Mouse (Mus musculus): ENCODE results near the gene Spats2l. TPM values are rescaled to one million over a fixed set of nuclear protein-coding genes. Genes with fewer than 3 reads are reported as not detected.

Gene Spats2l
- total RNA-seq, 2 experiments from 2014 or later: 40.4 to 42.7 TPM

- intact Hi-C loops (cut with DNase I): no loop called here
- DNase-seq (ENCODE audit: low spot score in 2 of 2): no peak
These were observed 43.1 kb downstream of the Spats2l start for GRCm38 (mm10) chr1:57817103-57817502.

- DNase-seq (ENCODE audit: low spot score in 2 of 2): no peak
- intact Hi-C loops (cut with DNase I): no loop called here
These were observed 46.6 kb downstream of the Spats2l start for GRCm38 (mm10) chr1:57820428-57820997.

- intact Hi-C loops (cut with DNase I): no loop called here
- DNase-seq (ENCODE audit: low spot score in 2 of 2): no peak
These were observed 51.2 kb downstream of the Spats2l start for GRCm38 (mm10) chr1:57824966-57825759.

GRCm38 (mm10) chr1:57826245-57826644 is 52.3 kb downstream of the Spats2l start:
- intact Hi-C loops (cut with DNase I): no loop called here
- DNase-seq (ENCODE audit: low spot score in 2 of 2): no peak

- intact Hi-C loops (cut with DNase I): no loop called here
- DNase-seq (ENCODE audit: low spot score in 2 of 2): no peak
These were observed 59.2 kb downstream of the Spats2l start for GRCm38 (mm10) chr1:57833145-57833544.

- intact Hi-C loops (cut with DNase I): no loop called here
- no peak for DNase-seq (ENCODE audit: low spot score in 2 of 2)
These were observed 61.2 kb downstream of the Spats2l start for GRCm38 (mm10) chr1:57835128-57835527.

GRCm38 (mm10) chr1:57836686-57837317 is 62.8 kb downstream of the Spats2l start:
- DNase-seq (ENCODE audit: low spot score in 2 of 2): no peak
- intact Hi-C loops (cut with DNase I): no loop called here

GRCm38 (mm10) chr1:57839863-57840262 is 65.9 kb downstream of the Spats2l start:
- no peak for DNase-seq (ENCODE audit: low spot score in 2 of 2)
- intact Hi-C loops (cut with DNase I): no loop called here

GRCm38 (mm10) chr1:57845054-57845722 is 71.2 kb downstream of the Spats2l start:
- intact Hi-C loops (cut with DNase I): no loop called here
- no peak for DNase-seq (ENCODE audit: low spot score in 2 of 2)

- DNase-seq (ENCODE audit: low spot score in 2 of 2): no peak
- intact Hi-C loops (cut with DNase I): no loop called here
These were observed 73.1 kb downstream of the Spats2l start for GRCm38 (mm10) chr1:57846856-57847698.

- DNase-seq (ENCODE audit: low spot score in 2 of 2): no peak
- intact Hi-C loops (cut with DNase I): no loop called here
These were observed 75.1 kb downstream of the Spats2l start for GRCm38 (mm10) chr1:57849087-57849486.

- no peak for DNase-seq (ENCODE audit: low spot score in 2 of 2)
- intact Hi-C loops (cut with DNase I): no loop called here
These were observed 76.0 kb downstream of the Spats2l start for GRCm38 (mm10) chr1:57849916-57850315.

- intact Hi-C loops (cut with DNase I): no loop called here
- no peak for DNase-seq (ENCODE audit: low spot score in 2 of 2)
These were observed 77.9 kb downstream of the Spats2l start for GRCm38 (mm10) chr1:57851871-57852270.

- intact Hi-C loops (cut with DNase I): no loop called here
- no peak for DNase-seq (ENCODE audit: low spot score in 2 of 2)
These were observed 78.8 kb downstream of the Spats2l start for GRCm38 (mm10) chr1:57852562-57853271.

- intact Hi-C loops (cut with DNase I): no loop called here
- no peak for DNase-seq (ENCODE audit: low spot score in 2 of 2)
These were observed 83.8 kb downstream of the Spats2l start for GRCm38 (mm10) chr1:57857799-57858198.

GRCm38 (mm10) chr1:57862024-57862423 is 88.1 kb downstream of the Spats2l start:
- intact Hi-C loops (cut with DNase I): no loop called here

GRCm38 (mm10) chr1:57868651-57869050 is 94.7 kb downstream of the Spats2l start:
- intact Hi-C loops (cut with DNase I): no loop called here

More at GRCm38 (mm10) chr1:57862024-57862423, 88.1 kb downstream of the Spats2l start:
- DNase-seq (ENCODE audit: low spot score in 2 of 2): no peak

GRCm38 (mm10) chr1:57872006-57872405 is 98.0 kb downstream of the Spats2l start:
- intact Hi-C loops (cut with DNase I): no loop called here
- DNase-seq (ENCODE audit: low spot score in 2 of 2): no peak

More at GRCm38 (mm10) chr1:57868651-57869050, 94.7 kb downstream of the Spats2l start:
- DNase-seq (ENCODE audit: low spot score in 2 of 2): no peak

GRCm38 (mm10) chr1:57873996-57874395 is 100.0 kb downstream of the Spats2l start:
- no peak for DNase-seq (ENCODE audit: low spot score in 2 of 2)
- intact Hi-C loops (cut with DNase I): no loop called here

Data from left cerebral cortex, postnatal 36 days (tissue).